Mouse (Mus musculus) ES-E14 (cell line): ENCODE results near the gene Cnbd2. TPM values are rescaled to one million over a fixed set of nuclear protein-coding genes. Genes with fewer than 3 reads are reported as not detected.

Experiments used
- DNase-seq: peaks from one replicate; pipeline ENCODE4 v3.0.0-alpha.2; 2013; ENCODE audit warnings: low read depth, low spot score
- H3K27ac ChIP-seq: 2 replicates; pipeline ENCODE4 v1.5.1; 2012; ENCODE audit warnings: low read depth, mild to moderate bottlenecking, low read length, moderate library complexity, mixed read lengths; ENCODE audit not compliant: poor library complexity, insufficient read depth, severe bottlenecking
- H3K36me3 ChIP-seq: 2 replicates; pipeline ENCODE4 v1.6.1; 2012; ENCODE audit warnings: mild to moderate bottlenecking, low read length, moderate library complexity, mixed read lengths; ENCODE audit not compliant: control insufficient read depth, poor library complexity, insufficient read depth, severe bottlenecking
- H3K4me1 ChIP-seq, 2 experiments: fragments of 150-350 bp in 1 of 2; sonication (generic) in 1 of 2; 2 replicates each; pipeline ENCODE4 v1.6.1; 2012; ENCODE audit warnings: low read length in 2 of 2, mild to moderate bottlenecking in 1 of 2, mixed read lengths in 1 of 2; ENCODE audit not compliant: control insufficient read depth in 2 of 2, insufficient read depth in 2 of 2, poor library complexity in 1 of 2
- H3K4me3 ChIP-seq, 2 experiments: fragments of 150-350 bp in 1 of 2; sonication (generic) in 1 of 2; 2 replicates each; pipeline ENCODE4 v1.5.1; 2012; ENCODE audit warnings: low read length in 2 of 2, low read depth in 1 of 2, mild to moderate bottlenecking in 1 of 2, mixed read lengths in 1 of 2; ENCODE audit not compliant: insufficient read depth in 1 of 2, poor library complexity in 1 of 2, severe bottlenecking in 1 of 2
- H3K9ac ChIP-seq: 2 replicates; pipeline ENCODE4 v1.6.1; 2012; ENCODE audit warnings: low read depth, mild to moderate bottlenecking, low read length, mixed read lengths; ENCODE audit not compliant: poor library complexity, insufficient read depth, severe bottlenecking
- H3K9me3 ChIP-seq: fragments of 150-350 bp; sonication (generic); 2 replicates; pipeline ENCODE4 v1.6.1; 2012; ENCODE audit warnings: low read depth, mild to moderate bottlenecking, low read length; ENCODE audit not compliant: control insufficient read depth, insufficient read depth
- CHD2 ChIP-seq: IDR thresholded peaks from 2 replicates; pipeline ENCODE4 v1.6.1; 2014; ENCODE audit warnings: mild to moderate bottlenecking, low read depth, low read length, inconsistent platforms
- HCFC1 ChIP-seq: IDR thresholded peaks from 2 replicates; pipeline ENCODE4 v1.6.1; 2012; ENCODE audit warnings: low read length, inconsistent platforms, borderline replicate concordance; ENCODE audit not compliant: insufficient read depth
- MAFK ChIP-seq: IDR thresholded peaks from 2 replicates; pipeline ENCODE4 v1.6.1; 2014; ENCODE audit warnings: mild to moderate bottlenecking, low read depth, low read length, inconsistent platforms; ENCODE audit not compliant: insufficient read depth
- ZC3H11A ChIP-seq: IDR thresholded peaks from 2 replicates; pipeline ENCODE4 v1.6.1; 2012; ENCODE audit warnings: low read depth, mild to moderate bottlenecking, inconsistent platforms, low read length, borderline replicate concordance
- ZNF384 ChIP-seq: IDR thresholded peaks from 2 replicates; pipeline ENCODE4 v1.6.1; 2012; ENCODE audit warnings: low read depth, low read length, inconsistent platforms
- in situ Hi-C, 2 experiments: fragments of 600-800 bp; cut with MboI; formaldehyde crosslinking; loops; one replicate each; pipeline ENCODE4 v1.15.1; 2025; ENCODE audit warnings: low sequenced_read_pairs in 2 of 2, inconsistent platforms in 1 of 2; ENCODE audit not compliant: unreplicated experiment in 2 of 2
- total RNA-seq: library from RNA; depleted of rRNA; stranded (reverse); fragments of 300-350 nt; gene quantifications from 2 replicates; pipeline ENCODE4 v1.2.3, GENCODE M21; 2012

Gene Cnbd2
- total RNA-seq, 1 experiment, result 1.6 TPM

DNA sequence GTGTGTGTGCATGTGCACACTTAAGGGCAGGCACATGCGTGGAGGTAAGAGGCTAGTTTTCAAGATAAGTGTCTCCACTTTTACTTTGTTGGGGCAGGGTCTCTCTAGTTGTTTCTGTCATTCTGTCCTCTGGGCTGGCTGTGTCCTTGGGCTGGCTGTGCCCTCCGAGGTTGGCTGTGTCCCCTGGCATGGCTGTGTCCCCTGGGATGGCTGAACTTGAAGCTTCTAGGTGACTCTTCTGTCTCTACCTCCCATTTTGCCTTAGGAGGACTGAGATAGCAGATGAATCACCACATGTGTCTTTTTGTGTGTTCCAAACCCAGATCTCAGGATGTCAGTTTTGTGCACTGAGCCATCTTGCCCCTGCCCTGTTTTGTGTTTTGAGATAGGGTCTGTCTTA, 102.9 kb downstream of the Cnbd2 start:
- TF ChIP-seq CHD2 (no peak), ZNF384 (no peak), ZC3H11A (no peak), MAFK (no peak), HCFC1 (no peak)
- no peak overlapping the region for H3K9ac ChIP-seq
- H3K4me1 ChIP-seq, result peaks cover 3 to 7% of the 10 kb centered on the region in 2 experiments; a peak in 1 of 4 replicates
- in situ Hi-C loops, result no loop called here
- no peak overlapping the region for H3K27ac ChIP-seq
- no peaks in the 10 kb centered on the region for H3K9me3 ChIP-seq
- H3K36me3 ChIP-seq, result no peaks in the 10 kb centered on the region
- no peak overlapping the region for H3K4me3 ChIP-seq
- DNase-seq, result no peak

DNA sequence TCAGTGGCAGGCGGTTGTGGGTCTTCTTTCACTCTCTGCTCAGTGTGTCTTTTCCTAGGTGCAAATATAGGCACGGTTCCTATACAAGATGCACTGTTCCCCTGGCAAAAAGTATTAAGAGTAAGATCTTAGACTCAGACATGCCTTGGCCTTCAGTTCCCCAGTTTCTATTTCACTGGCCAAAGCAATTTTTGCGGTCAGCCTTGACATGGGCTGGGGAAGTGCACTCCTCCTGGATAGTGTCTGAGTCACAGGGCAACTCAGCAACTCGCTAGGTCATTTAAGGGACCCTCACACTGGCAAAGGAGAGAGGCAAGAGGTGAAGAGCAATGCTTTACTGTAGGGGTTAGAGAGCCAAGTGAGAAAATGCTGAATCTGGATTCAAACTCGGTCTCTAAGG, 103.6 kb downstream of the Cnbd2 start:
- H3K9me3 ChIP-seq, result no peaks in the 10 kb centered on the region
- H3K36me3 ChIP-seq, result no peaks in the 10 kb centered on the region
- H3K27ac ChIP-seq, result no peak overlapping the region
- no peak overlapping the region for H3K4me3 ChIP-seq
- no peak for DNase-seq
- in situ Hi-C loops, result no loop called here
- H3K4me1 ChIP-seq, result peaks cover 5 to 11% of the 10 kb centered on the region in 2 experiments; a peak in 1 of 4 replicates
- H3K9ac ChIP-seq, result no peak overlapping the region
- TF ChIP-seq ZC3H11A (no peak), ZNF384 (no peak), HCFC1 (no peak), CHD2 (no peak), MAFK (no peak)

DNA sequence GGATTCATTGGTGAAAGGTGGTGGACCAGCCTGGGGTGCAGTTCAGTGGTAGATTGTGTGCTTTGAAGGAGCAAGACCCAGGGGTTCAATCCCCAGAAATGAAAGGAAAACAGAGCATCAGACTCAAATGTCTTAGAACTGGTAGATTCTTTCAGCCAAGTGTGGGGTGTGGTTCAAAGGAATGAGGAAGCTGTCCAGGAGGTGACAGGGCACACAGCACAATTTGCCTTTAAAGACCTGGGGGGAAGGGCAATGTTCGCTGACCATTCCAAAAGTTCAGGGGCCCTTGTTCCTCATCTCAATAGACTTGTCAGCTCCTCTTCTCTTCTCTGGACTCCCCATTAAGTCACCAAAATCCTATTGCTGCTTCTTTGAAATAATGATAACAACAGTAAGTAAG, 105.1 kb downstream of the Cnbd2 start:
- no peak overlapping the region for H3K27ac ChIP-seq

DNA sequence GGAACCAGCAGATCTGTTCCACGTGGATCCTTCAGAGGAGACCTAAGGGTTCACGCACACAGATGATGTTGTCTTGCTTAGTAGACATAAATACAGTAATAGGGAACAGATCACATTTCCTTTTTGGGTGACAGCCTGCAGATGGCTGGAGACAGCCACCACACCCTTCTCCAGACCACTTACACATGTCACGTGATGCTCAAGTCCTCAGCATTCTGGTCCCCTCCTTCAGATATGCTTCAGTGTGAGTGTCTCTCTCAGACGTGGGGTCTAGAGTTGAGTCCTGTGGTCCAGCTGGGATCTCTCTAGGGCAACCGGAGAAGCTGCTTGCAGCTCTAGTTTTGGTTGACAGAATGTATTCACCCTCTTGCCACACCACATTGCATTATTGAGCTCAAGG, 106.4 kb downstream of the Cnbd2 start:
- TF ChIP-seq CHD2 (no peak), HCFC1 (no peak), ZC3H11A (no peak), ZNF384 (no peak), MAFK (no peak)
- Histone ChIP-seq H3K9ac (no peak overlapping the region), H3K27ac (no peak overlapping the region), H3K36me3 (no peaks in the 10 kb centered on the region), H3K4me1 (peaks cover 8 to 21% of the 10 kb centered on the region in 2 experiments; a peak in 3 of 4 replicates), H3K9me3 (no peaks in the 10 kb centered on the region), H3K4me3 (no peak overlapping the region)
- no peak for DNase-seq
- in situ Hi-C loops, result no loop called here

More for the DNA sequence above, 105.1 kb downstream of the Cnbd2 start:
- H3K36me3 ChIP-seq, result no peaks in the 10 kb centered on the region
- no peak overlapping the region for H3K4me3 ChIP-seq
- peaks cover 5 to 15% of the 10 kb centered on the region in 2 experiments; a peak in 1 of 4 replicates for H3K4me1 ChIP-seq
- no peak overlapping the region for H3K9ac ChIP-seq
- in situ Hi-C loops, result no loop called here
- no peaks in the 10 kb centered on the region for H3K9me3 ChIP-seq
- TF ChIP-seq HCFC1 (no peak), ZNF384 (no peak), CHD2 (no peak), ZC3H11A (no peak), MAFK (no peak)
- no peak for DNase-seq

DNA sequence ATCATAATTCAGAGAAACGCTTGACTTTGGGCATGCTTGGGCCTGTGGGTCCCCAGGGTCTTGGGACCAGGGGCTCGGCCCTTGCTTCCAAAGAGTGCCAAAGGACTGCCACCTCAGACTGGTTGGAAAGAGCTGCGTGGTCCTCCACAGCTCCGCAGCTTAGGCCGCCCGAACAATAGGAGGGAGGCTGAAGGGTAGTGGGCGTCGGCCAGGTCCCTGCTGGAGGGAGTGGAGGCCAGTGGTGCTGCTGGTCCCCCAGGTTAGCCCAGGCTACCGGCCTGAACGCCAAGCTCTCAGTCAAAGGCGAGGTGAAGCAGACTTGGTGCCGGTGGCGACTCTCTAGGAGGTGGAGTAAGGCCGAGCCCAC, 108.2 kb downstream of the Cnbd2 start:
- Histone ChIP-seq H3K9ac (peak overlapping the region; percentile 74), H3K9me3 (no peaks in the 10 kb centered on the region), H3K27ac (no peak overlapping the region), H3K4me1 (peaks cover 17 to 28% of the 10 kb centered on the region in 2 experiments), H3K4me3 (peak overlapping the region; percentile 72 to 88), H3K36me3 (no peaks in the 10 kb centered on the region)
- in situ Hi-C loops, result no loop called here
- TF ChIP-seq ZNF384 (no peak), CHD2 (no peak), ZC3H11A (no peak), HCFC1 (no peak), MAFK (no peak)
- no peak for DNase-seq
